8 mouse cellular contexts compared by ENCODE assay signal in the genomic region with DNA sequence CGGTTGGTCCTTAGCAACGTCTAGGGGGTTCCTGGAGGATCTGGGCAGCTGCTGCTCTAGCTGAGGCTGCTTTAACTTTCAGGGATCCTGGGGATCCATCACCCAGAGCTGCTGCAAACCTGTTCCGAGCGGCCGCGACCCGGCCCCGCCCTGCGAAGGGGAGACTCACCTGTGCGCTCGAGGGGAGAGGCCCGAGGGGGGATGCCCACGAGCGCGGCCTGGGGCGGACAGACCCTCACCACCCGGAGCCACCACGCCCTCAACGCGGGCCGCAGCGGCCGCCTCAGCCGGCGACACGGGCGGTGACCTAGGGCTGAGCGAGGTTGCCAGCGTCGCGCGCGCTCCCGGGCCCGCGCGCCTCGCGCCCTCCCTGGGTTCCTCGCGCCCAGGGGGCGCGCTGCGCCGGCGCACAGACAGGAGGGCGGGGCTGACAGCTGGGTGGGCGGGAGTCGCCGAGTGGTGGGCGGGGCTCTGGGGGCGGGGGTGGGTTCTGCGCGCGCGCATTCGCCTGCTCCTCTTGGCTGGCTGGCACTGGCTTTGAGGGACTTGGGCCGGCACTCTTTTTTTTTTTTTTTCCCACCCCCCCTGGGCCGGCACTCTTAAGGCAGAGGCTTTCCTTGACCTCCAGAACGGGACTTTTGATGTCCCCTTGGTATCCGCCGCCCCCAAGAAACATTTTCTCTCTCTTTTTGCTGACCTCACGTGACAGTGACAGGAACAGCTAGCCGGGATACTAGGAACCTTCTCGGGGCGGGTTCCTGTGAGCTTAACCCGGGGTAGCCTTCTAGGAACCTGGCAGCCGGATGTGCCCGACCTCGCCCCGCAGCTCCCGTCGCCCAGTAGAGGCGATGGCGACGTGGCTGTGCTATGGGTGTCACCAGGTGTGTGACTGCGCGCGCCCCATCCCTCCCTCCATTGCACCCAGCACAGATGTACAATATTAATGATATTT. TPM values are rescaled to one million over a fixed set of nuclear protein-coding genes. Genes with fewer than 3 reads are reported as not detected.
DNase-seq lines count a peak whose midpoint lies in the region; ATAC-seq and TF ChIP-seq lines count a peak whose summit lies in the region.

A gene (minus strand): TSS at position 411 of the 952 bp plus-strand sequence.

- H3K4me2 ChIP-seq in hindbrain, postnatal 0 days (ENCODE audit: low read depth, low read length): peak within 1 kb of the TSS; percentile 95

- no peaks in the 10 kb centered on the region for H3K4me1 ChIP-seq in cortical plate, adult 2 months (ENCODE audit: control insufficient read depth, insufficient read depth, low read length)
- no peaks in the 10 kb centered on the region for H3K4me1 ChIP-seq in hindbrain, postnatal 0 days (ENCODE audit: insufficient read depth, low read length)

- H3K4me3 ChIP-seq in cortical plate, adult 2 months (ENCODE audit: insufficient read depth, low read length): peak within 1 kb of the TSS; percentile 57
- H3K4me3 ChIP-seq in hindbrain, postnatal 0 days (ENCODE audit: low read length): peak within 1 kb of the TSS; percentile 66

- WGBS in hindbrain, postnatal 0 days: under 1% methylated on average over 52 of the region's 79 CpGs

- peak within 1 kb of the TSS; percentile 81 for H3K9ac ChIP-seq in hindbrain, postnatal 0 days (replicated peaks; ENCODE audit: low read length)

- no peaks in the 10 kb centered on the region for H3K36me3 ChIP-seq in hindbrain, postnatal 0 days (ENCODE audit: insufficient read depth, low read length)

- H3K27ac ChIP-seq in cortical plate, adult 2 months (ENCODE audit: insufficient read depth, low read length): peak within 1 kb of the TSS; percentile 67
- peak within 1 kb of the TSS; percentile 84 for H3K27ac ChIP-seq in hindbrain, postnatal 0 days

- peak; percentile 87 for ATAC-seq in hindbrain, postnatal 0 days
- peak; percentile 77 for ATAC-seq in megakaryocyte progenitor cell, adult 5-6 weeks (replicated peaks; ENCODE audit: poor library complexity)

- TF ChIP-seq POLR2A in cortical plate, adult 2 months (IDR thresholded peaks at IDR 0.05; ENCODE audit: extremely low read depth, insufficient read depth, low read length): no peak

- no peaks in the 10 kb centered on the region for H3K9me3 ChIP-seq in hindbrain, postnatal 0 days (ENCODE audit: low read length)

- no peak for TF ChIP-seq CTCF in cortical plate, adult 2 months (IDR thresholded peaks at IDR 0.05; ENCODE audit: extremely low read depth, insufficient read depth, low read length)
- no peak for TF ChIP-seq CTCF in hindbrain, postnatal 0 days (IDR thresholded peaks at IDR 0.05; ENCODE audit: low read depth)

- DNase-seq in adrenal gland, adult 18-20 months (ENCODE audit: low spot score in 2 of 2): peak; percentile 75 to 79
- peak; percentile 32 to 57 for DNase-seq in gastrocnemius, adult 8-10 months (ENCODE audit: low spot score in 2 of 2)
- peak; percentile 93 for DNase-seq in hindbrain, postnatal 0 days (ENCODE audit: low spot score)
- peak; percentile 23 to 86 for DNase-seq in left cerebral cortex, postnatal 10 days (ENCODE audit: extremely low spot score in 1 of 2, low spot score in 2 of 2)
- peak; percentile 77 to 84 for DNase-seq in right cerebral cortex, postnatal 10 days (ENCODE audit: low spot score in 2 of 2)
- DNase-seq in urinary bladder, postnatal 36 days (ENCODE audit: low spot score in 2 of 2): peak; percentile 58 to 71

- no peaks in the 10 kb centered on the region for H3K27me3 ChIP-seq in hindbrain, postnatal 0 days (ENCODE audit: insufficient read depth, low read length)

- intact Hi-C loops in left cerebral cortex, postnatal 10 days (cut with DNase I): no loop called here

RNA-seq across cellular contexts. Expression of the gene that starts here (rescaled TPM):
- total RNA-seq in adrenal gland, adult 18-20 months (2021): 10 to 100 TPM; 14.2 to 15.3 TPM
- 19.5 and 21.5 TPM in 2 replicates for polyA plus RNA-seq in cortical plate, adult 2 months (2012; rRNA removed)
- 1 to 10 TPM; 3.1 to 4.0 (median 3.6) TPM for total RNA-seq in gastrocnemius, adult 8-10 months (2022)
- total RNA-seq in hindbrain, postnatal 0 days (2014; rRNA removed): 81.3 and 82.1 TPM in 2 replicates
- 56.3 and 58.4 TPM in 2 replicates for polyA plus RNA-seq in hindbrain, postnatal 0 days (2015; fragmentation: Nextera tagmentation; extraction: Ambion mirVana)
- 10 to 100 TPM; 47.6 to 54.9 TPM for total RNA-seq in left cerebral cortex, postnatal 10 days (2021)
- total RNA-seq in megakaryocyte progenitor cell, adult 5-6 weeks (2015): 3.6 and 5.6 TPM in 2 replicates
- 4.1 and 7.7 TPM in 2 replicates for total RNA-seq in megakaryocyte progenitor cell, adult 5-6 weeks (2017)

Comparison
In these comparisons a context has a peak if more than half of its experiments do, and no peak if none do; other contexts are left out.
1. Peak in every context shown above with its lines: DNase-seq, ATAC-seq, H3K4me3 ChIP-seq and H3K27ac ChIP-seq.